Mouse (Mus musculus) adrenal gland, postnatal 10 days (tissue): ENCODE measurements around the gene Zdhhc4. TPM values are rescaled to one million over a fixed set of nuclear protein-coding genes. Genes with fewer than 3 reads are reported as not detected.

Experiments used
- DNase-seq: peaks from one replicate; pipeline ENCODE4 v3.0.0; 2021; ENCODE audit warnings: mixed read lengths
- long read RNA-seq, 2 experiments: library from polyadenylated mRNA; stranded (forward); transcript quantifications; one replicate each; pipeline ENCODE4 v2.0.0; 2021
- total RNA-seq, 2 experiments: library from RNA; stranded (reverse); gene quantifications; 2 replicates each; pipeline ENCODE4 v1.2.3; 2021

Zdhhc4 gene
- total RNA-seq, result 10 to 100 TPM; 50.3 to 50.9 TPM
- long read RNA-seq, experiment 1, transcript Zdhhc4-201 (8 exons, 1,364 nt), result major isoform, 39 of 78 reads
- long read RNA-seq, experiment 1, partial matches to known transcripts, result 4 of 78 reads
- long read RNA-seq, experiment 1, other reads (novel, unspliced or antisense), result 32 of 78 reads
- long read RNA-seq, experiment 2, transcript Zdhhc4-201 (8 exons, 1,364 nt), result major isoform, 14 of 34 reads
- long read RNA-seq, experiment 2, partial matches to known transcripts, result 5 of 34 reads
- long read RNA-seq, experiment 2, other reads (novel, unspliced or antisense), result 12 of 34 reads

DNA sequence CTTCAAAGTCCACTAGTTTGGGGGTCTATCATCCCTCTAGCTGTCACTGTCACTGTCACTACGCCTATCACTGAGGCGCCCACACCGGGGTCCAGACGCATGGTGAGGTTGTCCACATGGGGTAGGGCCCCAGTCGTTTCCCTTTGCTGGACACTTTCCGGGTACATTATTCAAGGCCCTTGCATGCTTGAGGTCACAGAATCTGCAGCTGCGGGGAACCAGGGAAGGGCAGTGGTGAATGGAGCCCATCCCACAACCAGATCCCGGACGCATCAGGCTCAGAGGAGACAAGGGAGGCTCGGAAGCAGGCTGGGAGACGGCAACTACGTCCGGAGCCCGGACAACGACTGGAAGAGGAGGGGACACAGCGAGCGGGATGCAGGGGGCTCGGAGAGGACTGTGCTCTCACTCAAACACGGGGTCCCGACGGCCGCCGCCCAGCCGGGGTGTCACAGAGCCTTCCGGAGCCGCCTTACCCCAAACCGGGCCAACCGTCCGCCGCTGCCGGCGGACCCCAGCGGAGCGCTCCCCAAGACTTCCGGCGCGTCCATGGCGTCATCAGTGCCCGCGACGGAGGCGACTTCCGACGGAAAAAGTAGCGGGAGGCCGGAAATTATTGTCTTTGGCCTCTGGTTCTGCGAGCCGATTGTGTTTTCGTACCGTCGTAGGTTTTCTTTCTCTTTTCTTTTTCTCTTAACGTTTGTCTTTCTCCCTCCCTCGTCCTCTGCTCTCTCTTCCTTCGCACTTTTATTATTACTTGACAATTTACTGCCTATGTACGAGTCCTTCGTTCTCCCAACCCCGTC lies at the start of gene Zdhhc4:
TSS of gene Zdhhc4 (minus strand) at position 567 of the 806 bp plus-strand sequence.
- DNase-seq, result peak; percentile 97

DNA sequence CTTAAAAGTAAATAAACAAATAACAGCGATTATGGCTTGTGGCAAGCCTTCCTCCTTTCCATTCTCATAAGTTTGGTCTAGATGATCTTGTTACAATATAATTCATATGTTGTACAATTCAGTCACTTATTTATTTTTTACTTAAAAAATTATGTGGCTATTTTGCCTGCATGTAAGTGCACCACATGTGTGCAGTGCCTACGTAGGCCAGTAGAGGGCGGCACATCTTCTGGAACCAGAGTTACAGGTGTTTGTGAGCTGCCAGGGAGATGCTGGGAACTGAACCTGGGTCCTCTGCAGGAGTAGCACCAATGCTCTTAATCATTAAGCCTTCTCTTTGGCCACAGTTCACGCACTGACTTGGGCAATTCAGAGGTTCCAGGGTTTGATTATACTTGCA lies 47.1 kb upstream of the Zdhhc4 start:
- no peak for DNase-seq

DNA sequence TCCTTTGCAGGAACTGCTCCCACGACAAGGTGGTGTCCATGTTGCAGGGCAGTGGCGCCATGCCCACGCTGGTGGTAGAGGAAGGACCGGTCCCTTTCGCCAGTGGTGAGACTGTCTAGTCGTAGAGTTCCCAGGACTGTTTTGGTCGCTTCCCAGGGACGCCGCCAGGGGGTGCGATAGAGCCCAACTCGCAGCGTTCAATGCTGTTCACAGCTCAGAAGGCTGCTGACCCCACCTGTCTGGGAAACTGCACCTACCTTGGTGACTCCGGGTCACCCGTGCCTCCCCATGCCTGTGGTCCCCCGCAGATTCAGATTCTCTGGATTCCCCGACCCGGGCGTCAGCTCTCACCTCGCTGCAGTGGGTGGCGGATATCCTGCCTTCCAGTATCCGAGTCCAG lies 46.2 kb upstream of the Zdhhc4 start:
- peak; percentile 86 for DNase-seq

DNA sequence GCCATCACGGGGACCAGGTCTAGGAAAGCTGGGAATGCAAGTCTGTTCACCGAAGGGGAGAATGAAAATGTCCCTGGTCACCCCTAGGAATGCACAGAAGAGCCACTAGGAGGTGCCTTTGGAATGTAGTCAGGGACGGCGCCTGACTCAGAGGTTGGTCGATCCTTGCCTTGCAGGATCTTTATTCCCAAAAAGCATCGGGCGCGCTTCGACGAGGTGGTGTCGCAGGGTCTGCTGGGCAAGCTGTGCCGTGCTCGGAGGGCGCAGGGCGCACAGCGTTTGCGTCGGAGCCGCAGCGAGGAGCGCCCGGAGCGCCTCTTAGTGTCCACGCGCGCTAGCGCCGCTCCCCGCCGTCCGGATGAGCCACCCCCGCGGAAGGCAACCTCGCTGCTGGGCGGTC lies 43.8 kb upstream of the Zdhhc4 start:
- DNase-seq, result peak; percentile 43

DNA sequence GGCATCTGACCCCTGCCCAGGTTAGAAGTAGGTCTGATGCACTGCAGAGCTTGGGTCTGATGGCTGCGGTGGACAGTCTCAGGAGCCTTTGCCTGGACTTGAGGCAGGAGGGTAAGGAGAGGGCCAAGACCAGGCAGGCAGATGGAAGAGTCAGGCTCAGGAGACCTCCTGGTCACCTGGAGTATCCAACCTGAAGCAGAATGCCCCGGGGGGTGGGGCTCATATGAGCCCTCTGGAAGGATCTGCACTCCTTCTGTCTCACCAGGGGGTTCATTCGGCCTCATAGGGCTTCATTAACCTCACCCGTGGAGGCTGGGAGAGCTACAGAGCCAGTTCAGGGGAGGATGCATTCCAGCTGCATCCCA lies 42.1 kb upstream of the Zdhhc4 start:
- no peak for DNase-seq

DNA sequence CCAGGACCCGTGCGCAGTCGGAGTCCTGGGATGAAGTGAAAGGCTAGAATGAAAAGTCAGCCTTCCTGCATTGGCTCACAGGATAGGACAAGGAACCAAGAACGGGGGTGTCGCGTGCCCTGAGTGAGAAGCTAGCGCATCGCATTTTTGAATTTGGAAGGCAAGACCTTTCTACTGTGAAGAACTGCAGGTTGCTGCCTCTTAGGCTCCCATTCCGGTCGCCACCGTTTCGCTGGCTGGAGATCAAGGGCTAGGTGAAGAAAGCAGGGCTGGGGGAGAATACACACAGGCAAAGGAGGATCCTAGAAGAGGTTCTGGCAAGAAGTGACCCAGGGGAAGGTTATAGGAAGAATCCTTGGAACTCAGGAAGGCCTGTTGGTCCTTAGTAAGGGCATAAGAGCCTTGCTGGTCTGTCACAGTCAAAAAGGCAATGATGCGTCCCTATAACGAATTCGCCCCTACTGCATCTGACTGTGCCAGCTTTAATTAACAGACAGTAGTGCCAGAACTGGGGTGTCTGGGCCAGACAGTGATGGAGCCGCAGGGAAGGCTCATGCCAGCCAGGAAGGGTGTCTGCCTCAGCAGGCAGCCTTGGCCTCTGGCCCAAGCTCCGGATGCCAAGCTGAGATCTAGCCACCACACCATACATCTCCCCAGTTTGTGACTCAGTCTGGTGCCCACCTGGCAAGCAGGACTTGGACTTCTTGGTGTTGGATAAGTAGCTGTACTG lies 41.5 kb upstream of the Zdhhc4 start:
- DNase-seq, result no peak

DNA sequence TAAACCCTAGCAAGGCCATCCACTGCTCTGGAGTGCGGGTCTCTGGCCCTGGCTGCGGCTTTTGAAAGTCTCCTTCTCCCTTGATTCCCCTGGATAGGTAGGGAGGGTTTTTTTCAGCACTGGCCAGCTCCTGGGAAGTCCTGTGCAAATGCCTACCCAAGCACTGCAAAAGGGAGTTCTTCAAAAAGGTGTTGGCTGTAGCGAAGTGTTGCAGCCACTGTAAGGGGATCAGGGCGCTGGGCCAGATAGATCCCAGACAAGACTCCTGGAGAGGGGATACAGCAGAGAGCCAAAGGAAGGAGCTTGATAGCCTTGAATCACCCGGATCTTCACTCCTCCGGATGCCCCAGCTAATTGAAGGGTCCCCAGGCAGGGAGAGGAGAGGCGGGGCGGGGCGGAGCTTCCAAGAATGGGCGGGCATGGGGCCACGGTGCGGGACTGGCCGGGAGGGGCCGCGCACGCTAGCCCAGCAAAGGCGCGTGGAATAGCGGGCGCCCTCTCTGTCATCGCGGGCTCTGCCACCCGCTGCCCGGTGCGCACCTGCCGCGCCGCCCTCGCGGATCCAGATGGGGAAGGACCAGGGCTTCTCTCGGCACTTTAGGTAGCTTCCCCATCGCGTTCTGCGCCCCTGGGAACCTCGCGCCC lies 40.7 kb upstream of the Zdhhc4 start:
- no peak for DNase-seq

DNA sequence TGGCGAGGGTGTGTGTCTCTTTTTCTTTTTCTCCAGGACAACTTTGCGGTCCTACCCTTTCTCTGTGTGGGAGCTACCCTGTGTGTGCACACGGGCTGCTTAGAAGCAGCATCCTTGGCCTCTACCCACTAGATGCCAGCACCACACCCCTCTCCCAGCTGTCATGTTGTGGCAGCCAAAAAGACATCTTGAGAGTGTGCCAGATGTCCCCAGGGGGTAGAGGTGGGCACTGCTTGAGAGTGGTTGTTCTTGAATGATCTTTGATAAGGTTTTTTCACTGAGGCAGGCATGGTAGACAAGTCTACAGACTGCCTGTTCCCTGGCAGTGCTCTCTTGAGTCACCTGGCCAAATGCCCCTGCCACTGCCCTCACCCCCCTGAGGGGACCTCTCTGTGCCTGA lies 38.9 kb upstream of the Zdhhc4 start:
- DNase-seq, result no peak

DNA sequence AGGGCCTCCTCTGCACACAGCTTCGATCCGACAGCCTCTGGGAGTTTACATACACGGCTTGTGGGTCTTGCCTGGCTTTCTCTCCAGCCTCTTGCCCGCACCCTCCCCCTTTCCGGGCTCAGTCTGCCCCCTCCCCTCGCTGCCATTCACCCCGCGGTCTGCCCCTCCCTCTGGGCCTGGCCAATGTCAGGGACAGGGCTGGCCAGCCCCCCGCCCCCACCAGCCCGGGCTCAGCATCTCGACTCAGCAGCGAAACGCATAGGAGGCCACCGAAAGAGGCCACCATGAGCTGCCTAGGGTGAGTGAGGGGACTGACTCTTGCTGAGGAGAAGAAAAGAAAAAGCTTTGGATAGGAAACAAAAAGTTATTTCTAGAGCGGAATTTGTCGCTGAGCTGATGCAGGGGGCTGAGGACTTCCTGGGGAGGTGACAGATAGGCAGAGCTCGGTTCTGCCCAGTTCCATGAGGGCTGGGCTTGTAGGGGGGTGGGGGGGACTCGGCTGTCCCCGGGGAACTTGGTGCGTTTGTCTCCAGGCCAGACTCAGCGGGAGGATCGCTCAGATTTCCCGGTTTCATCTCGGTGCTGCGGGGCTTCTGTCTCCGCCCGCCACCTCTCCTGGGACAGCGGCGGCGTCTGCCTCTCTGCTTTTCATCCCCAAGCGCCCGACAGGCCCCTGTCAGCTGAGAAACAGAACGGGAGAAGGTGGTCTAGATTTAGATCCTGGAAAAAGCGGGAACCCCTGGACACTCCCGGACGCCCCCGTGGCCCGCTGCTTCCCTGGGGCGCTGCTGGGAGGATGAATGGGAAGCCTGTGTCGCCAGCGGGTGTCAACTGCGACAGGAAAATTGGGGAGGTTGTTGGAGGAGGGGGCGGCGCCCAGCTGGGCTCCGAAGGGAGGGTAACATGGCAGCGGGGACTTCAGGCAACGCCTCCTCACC lies 34.9 kb upstream of the Zdhhc4 start:
- peak; percentile 43 for DNase-seq

DNA sequence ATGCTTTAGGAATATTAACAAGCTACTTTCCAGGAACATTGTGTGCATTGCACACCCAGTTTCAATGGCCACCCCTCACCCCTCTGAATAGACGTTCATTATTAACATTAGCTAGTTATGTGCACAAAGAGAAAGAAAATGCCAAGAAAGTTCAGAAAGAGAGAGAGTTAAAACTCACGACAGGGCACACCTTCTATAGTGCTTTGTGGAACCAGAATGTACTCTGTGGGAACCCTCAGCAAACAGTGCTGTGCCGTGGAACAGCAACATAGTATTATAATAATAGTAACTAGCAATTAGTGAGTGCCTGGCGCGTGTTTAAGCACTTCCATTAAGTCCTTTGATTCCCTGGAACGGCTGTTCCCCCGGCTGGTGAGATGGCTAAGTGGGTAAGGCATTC lies 32.4 kb upstream of the Zdhhc4 start:
- no peak for DNase-seq

DNA sequence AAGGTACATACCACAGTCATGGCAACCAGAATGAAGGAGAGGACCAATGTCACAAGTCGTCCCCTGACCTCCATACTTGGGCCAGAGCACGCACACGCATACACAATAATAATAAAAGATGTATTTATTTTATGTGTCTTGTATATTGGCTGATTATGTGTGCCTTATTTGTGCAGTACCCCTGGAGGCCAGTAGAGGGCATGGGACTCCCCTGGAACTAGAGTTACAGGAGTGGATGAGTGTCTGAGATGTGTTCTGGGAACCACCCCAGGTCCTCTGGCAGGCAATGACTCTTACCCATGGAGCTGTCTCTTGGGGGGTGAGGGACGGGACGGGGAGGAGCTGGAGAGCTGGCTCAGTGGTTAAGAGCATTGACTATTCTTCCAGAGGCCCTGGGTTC lies 30.9 kb upstream of the Zdhhc4 start:
- DNase-seq, result peak; percentile 23

DNA sequence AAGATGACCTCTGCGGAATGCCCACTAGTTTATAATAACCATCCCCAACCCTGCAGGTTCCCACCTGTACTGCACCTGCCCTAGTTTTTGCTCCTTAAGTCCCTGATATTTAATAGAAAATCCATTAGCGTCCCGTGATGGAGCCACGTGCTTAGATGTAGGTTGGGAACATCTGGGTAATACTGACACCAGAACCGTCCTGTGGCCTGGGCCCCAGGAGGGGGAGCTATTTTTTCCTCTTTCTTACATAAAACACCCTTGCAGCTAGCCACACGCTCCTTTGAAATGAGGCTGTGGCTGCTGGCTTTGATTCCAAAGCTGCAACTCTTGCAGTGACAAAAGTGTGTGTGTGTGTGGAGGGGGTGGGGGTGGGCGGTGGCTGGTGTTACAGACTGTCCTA lies 30.2 kb upstream of the Zdhhc4 start:
- no peak for DNase-seq

DNA sequence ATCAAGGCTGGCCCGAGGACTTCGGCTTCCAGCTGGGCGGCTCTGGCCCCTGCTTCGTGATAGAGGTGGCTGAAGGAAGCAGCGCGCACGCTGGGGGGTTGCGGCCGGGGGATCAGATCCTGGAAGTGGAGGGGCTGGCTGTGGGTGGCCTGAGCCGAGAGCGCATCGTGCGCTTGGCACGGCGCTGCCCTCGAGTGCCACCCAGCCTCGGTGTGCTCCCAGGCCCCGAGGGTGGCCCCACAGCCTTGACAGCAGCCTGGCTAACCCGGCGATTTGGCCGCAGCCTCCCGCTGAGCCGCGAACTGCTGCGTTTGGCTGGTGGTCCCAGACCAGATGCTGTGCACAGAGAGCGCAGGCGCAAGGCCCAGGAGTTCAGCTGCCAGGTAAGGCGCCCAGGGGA lies 28.5 kb upstream of the Zdhhc4 start:
- DNase-seq, result peak; percentile 19

DNA sequence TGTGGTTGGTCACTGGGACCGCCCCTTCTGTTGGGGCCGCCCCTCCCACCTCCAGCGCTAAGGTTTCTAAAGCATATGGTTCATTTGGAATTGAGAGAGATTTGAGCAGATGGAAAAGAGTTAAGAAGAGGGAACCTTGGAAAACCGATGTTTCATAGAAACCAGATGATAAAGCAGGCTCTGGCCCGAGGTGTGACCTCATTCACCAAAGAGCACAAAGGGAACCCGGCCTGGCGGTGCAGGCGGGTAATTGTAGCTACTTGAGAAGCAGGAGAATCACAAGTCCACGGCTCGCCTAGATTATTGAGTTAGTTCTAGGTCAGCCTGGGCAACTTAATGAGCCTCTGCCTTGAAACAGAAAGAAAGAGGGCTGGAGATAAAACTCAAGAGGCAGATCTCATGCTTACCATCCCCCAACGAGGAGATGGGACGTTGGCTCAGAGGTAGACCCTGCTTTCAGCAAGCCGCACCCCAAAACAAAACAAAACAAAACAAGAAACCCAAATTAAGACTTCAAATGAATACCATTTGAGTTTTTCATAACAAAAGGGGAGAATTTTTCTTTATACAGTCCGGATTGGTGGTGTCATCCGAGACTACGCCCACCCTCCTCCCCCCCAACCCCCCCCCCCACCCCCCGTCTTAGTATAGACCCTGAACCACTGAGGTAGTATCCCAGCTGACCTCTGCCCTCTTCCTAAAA lies 27.8 kb upstream of the Zdhhc4 start, which contains the start of gene Grid2ip:
TSS of gene Grid2ip (plus strand) at position 653 of the 703 bp plus-strand sequence.
- DNase-seq, result no peak

DNA sequence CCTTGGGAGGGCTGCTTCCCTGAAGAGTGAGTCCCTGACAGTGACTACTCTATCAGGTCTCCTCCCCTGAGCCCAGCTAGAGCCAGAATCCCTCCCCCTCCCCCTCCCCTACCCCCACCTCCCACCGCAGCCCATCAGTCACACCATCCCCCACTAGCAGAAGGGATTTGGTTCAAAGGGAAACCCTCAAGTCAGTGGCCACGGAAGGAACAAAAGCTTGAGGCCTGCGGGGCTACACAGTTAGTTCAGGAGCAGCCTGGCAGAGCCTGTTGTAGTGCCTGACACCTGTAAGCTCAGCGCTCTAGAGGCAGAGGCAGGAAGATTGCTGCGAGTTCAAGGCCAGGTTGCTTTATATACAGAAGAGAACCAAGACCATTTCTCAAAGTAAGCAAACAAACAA lies 27.0 kb upstream of the Zdhhc4 start:
- no peak for DNase-seq

DNA sequence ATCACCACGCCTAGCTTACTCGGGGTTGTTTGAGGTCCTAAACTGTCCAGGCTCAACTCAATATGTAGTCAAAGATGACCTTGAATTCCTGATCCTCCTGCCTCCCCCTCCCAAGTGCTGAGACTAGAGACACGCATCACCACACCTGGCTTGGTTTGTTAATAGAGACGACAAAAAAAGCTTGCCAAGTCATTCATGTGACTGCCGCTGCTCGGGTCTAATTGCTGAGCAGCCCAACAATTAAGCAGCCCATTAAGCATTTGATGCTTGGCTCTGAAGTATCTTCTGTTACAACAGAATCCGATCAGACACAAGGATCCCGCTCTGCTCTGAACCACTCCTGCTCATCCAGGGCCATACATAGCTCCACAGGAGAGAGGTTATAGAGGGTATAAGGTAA lies 17.3 kb upstream of the Zdhhc4 start:
- DNase-seq, result no peak

DNA sequence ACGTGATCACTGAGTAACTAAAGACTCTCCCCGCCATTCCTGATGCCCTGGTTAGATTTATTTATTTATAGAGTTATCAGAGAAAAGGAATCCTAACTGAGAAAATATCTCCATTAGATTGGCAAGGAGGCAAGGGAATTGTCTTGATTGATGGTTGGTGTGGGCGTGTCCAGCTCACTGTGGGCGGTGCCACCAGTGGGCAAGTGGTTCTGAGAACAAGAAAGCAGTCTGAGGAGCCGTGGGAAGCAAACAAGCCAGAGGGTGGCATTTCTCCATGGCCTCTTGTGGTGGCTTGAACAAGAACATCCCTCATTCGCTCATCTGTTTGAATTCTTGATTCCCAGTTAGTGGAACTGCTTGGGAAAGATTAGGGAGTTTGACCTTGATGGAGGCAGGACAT lies 10.5 kb upstream of the Zdhhc4 start:
- DNase-seq, result no peak

DNA sequence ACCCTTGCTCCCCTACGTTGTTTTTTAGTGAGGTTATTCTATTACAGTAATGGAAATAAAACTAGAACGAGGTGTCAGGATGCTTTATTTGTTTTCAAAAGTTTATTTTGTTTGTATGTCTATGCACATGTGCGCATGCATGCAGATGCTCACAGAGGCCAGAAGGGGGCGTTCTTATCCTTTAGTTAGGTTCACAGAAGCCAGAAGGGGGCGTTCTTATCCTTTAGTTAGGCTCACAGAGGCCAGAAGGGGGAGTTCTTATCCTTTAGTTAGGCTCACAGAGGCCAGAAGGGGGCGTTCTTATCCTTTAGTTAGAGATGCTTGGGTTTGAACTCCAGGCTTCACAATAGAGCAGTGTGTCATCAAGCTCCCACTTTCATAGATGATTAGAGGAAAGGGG lies 7.5 kb upstream of the Zdhhc4 start:
- DNase-seq, result no peak

DNA sequence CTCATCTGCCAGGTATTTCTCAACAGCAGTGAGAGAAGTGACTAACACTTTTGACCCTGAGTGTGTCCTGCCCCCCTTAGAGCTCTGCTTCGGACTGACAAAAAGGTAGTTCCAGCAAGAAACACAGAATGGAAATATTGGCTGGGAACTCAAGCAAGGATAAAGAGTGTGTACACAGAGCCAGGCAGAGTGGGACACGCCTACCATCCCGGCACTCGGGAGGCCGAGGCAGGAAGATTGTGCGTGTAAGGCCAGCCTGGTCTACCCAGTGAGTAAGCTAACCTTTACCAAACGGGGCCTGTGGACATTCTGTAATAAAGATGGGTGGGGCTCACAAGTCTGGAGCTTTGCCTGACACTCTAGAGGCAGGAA lies 6.0 kb upstream of the Zdhhc4 start:
- DNase-seq, result no peak

DNA sequence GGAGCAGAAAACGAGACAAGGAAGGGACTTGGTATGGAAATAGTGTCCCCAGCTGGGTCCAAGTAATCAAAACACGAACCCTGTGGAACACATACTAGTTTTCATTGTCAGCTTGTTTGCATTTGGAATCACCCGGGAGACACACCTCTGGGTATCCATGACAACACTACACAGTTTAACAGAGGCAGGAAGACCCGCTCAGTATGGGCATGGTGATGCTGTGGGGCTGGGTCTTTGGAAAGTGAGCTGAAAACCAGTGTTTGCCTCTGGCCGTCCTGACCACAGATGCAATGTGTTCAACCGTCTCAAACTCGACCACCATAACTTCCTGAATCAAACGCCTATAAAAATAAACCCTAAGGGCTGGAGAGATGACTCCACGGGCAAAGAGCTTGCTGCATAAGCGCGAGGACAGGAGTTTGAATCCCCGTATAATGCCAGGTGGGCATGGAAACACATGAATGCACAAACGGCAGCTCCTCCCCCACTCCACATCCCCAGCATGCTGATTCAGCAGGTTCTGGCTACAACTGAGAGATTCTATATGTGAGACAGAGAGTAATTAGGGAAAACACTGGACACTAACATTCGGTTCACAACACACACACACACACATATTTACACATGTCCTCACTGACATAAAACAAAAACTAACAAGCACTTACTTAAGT lies 5.5 kb upstream of the Zdhhc4 start:
- DNase-seq, result no peak
